Mouse (Mus musculus) embryonic stem cell, embryonic (primary cell): ENCODE results near the gene Rpl11.

ENCODE experiments used
- CTCF ChIA-PET, 4 experiments: fragments of 300-600 bp in 2 of 4; fragments of 350-600 bp in 2 of 4; sonication (Branson Sonifier 250); formaldehyde crosslinking; loops; one replicate each; lab custom pipeline; 2022; ENCODE audit warnings: inconsistent platforms in 2 of 4; lab: Charles Lee
- POLR2A ChIA-PET, 4 experiments: fragments of 300-600 bp in 2 of 4; fragments of 350-600 bp in 2 of 4; sonication (Branson Sonifier 250); formaldehyde crosslinking; loops; one replicate each; lab custom pipeline; 2022; ENCODE audit warnings: antibody characterized with exemption in 4 of 4, inconsistent platforms in 1 of 4; lab: Charles Lee

Rpl11 gene

GRCm38 (mm10) chr4:136050226-136050625 is 3.0 kb downstream of the Rpl11 start:
- POLR2A ChIA-PET: interaction anchor here (0.6 to 12.1 kb wide), 43 partner anchors 10 to 611 kb away, joined by 3 to 402 read pairs (median 5); partner anchors contain the start of genes Lypla2 (in 2 of the 4), Pithd1 (in 2 of the 4), E2f2 (in 1 of the 4) and Eloa (in 1 of the 4)
- CTCF ChIA-PET: interaction anchor here in 3 of 4 experiments (0.6 to 1.5 kb wide), 4 partner anchors 10 to 162 kb away, joined by 3 to 5 read pairs (median 3); no protein-coding TSS in a partner anchor

DNA sequence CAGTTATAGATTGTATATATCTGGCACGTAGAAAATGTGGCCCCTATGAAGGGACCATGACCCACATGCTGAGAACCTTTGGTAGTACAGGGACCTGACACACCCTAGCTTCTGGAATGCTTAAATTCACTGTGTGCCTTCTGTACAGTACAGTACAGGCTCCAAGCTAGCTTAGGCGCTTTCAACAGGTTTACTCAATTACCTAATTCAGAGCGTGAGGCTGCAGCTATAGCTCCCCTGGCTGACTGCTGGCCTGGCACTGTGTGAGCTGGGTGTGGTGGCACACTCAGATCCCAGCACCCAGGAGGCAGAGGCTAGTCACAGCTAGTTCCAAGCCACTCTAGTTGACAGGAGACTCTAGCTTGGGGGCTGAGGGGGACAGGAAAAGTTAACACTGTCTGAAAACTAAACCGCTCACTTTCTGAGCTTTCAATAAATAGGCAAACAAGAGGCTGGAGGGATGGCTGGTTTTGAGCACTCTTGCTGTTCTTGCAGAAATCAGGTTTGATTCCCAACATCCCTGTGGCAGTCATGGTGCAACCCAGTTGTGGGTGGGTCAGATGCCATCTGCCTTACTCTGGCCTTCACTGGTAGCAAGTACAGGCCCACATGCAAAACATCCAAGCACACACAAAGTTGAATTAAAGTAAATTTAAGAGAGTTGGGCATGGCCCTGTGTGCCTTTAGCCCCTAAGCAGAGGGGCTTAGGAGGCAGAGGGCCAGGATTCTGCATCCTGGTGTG is 4.8 kb downstream of the Rpl11 start:
- ChIA-PET POLR2A (interaction anchor here (0.6 to 12.1 kb wide), 57 partner anchors 9 to 514 kb away, joined by 3 to 402 read pairs (median 4); partner anchors contain the start of genes Lypla2 (in 2 of the 4), E2f2 (in 1 of the 4), Eloa (in 1 of the 4) and Fuca1 (in 1 of the 4)), CTCF (interaction anchor here in 3 of 4 experiments (0.5 to 1.5 kb wide), 3 partner anchors 8 to 240 kb away, joined by 3 to 5 read pairs (median 3); partner anchors contain the start of gene Pithd1 (in 1 of the 3))

DNA sequence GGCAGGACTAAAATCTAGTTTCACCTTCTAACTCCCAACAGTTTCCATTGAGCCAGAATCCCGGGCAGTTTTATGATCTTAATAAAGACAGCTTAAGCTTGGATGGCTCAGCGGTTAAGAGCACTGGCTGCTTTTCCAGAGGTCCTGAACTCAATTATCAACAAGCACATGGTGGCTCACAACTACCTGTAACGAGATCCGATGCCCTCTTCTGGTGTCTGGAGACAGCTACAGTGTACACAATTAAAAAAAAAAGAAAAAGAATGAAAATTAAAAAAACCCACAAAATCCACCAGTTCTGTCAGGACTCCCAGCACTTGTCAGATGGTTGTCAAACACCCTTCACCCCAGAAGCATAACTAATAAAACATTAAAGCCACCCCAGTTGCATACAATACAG is 5.6 kb downstream of the Rpl11 start:
- CTCF ChIA-PET: interaction anchor here in 3 of 4 experiments (0.5 to 1.1 kb wide), 4 partner anchors 12 to 239 kb away, joined by 3 to 5 read pairs (median 4); partner anchors contain the start of gene Pithd1 (in 1 of the 3)
- POLR2A ChIA-PET: interaction anchor here in 3 of 4 experiments (0.7 to 12.1 kb wide), 33 partner anchors 8 to 515 kb away, joined by 3 to 402 read pairs (median 4); partner anchors contain the start of genes Eloa (in 1 of the 3), Fuca1 (in 1 of the 3), Id3 (in 1 of the 3) and Lypla2 (in 1 of the 3)

DNA sequence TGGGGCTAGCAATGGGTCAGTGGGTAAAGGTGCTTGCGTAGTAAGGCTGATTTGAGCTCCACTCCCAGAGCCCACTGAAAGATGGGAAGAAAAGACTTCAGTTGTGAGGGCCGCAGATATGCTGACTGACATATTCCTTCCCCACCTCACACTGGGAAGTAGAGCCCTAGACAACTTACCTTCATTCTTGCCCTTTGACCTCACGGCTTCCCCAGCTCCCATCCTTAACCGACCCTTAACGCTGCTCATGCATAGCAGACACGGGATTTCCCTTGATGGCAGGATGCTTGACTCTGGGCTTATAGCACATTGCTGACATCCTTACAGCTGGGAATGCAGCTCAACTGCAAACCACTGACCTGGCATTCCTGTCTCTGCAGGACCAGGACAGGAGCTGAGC is 6.3 kb downstream of the Rpl11 start:
- POLR2A ChIA-PET: interaction anchor here in 3 of 4 experiments (0.6 to 12.1 kb wide), 21 partner anchors 11 to 426 kb away, joined by 3 to 402 read pairs (median 4); partner anchors contain the start of genes Eloa (in 1 of the 3) and Id3 (in 1 of the 3)
- CTCF ChIA-PET: interaction anchor here in 2 of 4 experiments (0.6 to 0.9 kb wide), 2 partner anchors 11 to 60 kb away, joined by 5 read pairs; no protein-coding TSS in a partner anchor

- POLR2A ChIA-PET: interaction anchor here in 3 of 4 experiments (0.7 to 12.1 kb wide), 7 partner anchors 7 to 58 kb away, joined by 3 to 402 read pairs (median 8); partner anchors contain the start of genes Rpl11 (in 2 of the 3), Eloa (in 1 of the 3) and Pithd1 (in 1 of the 3)
These were observed 8.1 kb downstream of the Rpl11 start for GRCm38 (mm10) chr4:136045091-136045490.

GRCm38 (mm10) chr4:136043784-136044400 is 9.3 kb downstream of the Rpl11 start:
- ChIA-PET POLR2A (interaction anchor here in 3 of 4 experiments (1.3 to 12.1 kb wide), 6 partner anchors 9 to 13 kb away, joined by 4 to 402 read pairs (median 11); partner anchors contain the start of genes Rpl11 (in 3 of the 3) and Eloa (in 1 of the 3)), CTCF (interaction anchor here in 1 of 4 experiments (0.6 kb wide), 1 partner anchor 1990 kb away, joined by 4 read pairs; no protein-coding TSS in a partner anchor)

More at GRCm38 (mm10) chr4:136045091-136045490, 8.1 kb downstream of the Rpl11 start:
- CTCF ChIA-PET: interaction anchor here in 1 of 4 experiments (0.6 to 1.1 kb wide), 5 partner anchors 9 to 330 kb away, joined by 3 to 5 read pairs (median 3); partner anchors contain the start of gene Rpl11

DNA sequence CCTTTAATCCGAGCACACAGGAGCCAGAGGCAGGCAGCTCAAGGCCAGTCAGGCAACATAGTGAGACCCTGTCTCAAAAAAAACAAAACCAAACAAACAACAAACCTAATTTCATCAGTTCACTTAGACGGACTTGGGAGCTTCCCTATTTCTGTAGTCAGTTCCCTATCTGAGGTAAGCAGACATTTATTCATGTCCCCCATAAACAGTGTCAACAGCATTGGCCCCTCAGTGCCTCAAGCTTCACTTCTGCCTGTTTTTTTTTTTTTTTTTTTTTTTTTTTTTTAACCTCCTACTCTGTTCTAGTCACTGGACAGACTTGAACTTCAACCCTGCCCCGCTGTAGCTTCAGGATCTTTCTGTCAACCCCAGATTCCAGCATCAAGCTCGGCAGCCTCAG is 18.1 kb downstream of the Rpl11 start:
- POLR2A ChIA-PET: interaction anchor here (0.6 to 23.5 kb wide), 14 partner anchors 13 to 1531 kb away, joined by 3 to 402 read pairs (median 6); partner anchors contain the start of genes Rpl11 (in 2 of the 4), Eloa (in 1 of the 4), Kdm1a (in 1 of the 4) and Pithd1 (in 1 of the 4)
- CTCF ChIA-PET: interaction anchor here (0.6 to 1.4 kb wide), 11 partner anchors 12 to 336 kb away, joined by 3 to 9 read pairs (median 4); partner anchors contain the start of genes Asap3 (in 1 of the 4), Pithd1 (in 1 of the 4) and Rpl11 (in 1 of the 4)

DNA sequence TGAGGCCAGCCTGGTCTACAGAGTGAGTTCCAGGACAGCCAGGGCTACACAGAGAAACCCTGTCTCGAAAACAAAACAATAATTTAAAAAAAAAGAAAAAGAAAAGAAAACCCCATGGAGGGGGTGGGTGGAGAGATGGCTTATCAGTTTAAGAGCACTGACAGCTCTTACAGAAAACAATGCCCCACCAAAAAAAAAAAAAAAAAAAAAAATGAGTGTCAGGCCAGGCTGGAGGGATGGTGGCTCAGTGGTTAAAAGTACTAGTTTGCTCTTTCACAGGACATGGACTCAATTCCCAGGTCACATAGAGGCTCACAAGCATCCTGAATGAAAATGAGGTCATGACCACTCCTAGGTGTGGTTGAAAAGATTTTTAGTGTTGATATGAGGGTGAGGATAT is 20.0 kb downstream of the Rpl11 start:
- POLR2A ChIA-PET: interaction anchor here in 3 of 4 experiments (0.6 to 23.5 kb wide), 5 partner anchors 15 to 62 kb away, joined by 4 to 402 read pairs (median 7); partner anchors contain the start of gene Rpl11 (in 2 of the 3)
- CTCF ChIA-PET: interaction anchor here in 2 of 4 experiments (0.6 kb wide), 2 partner anchors 24 to 1835 kb away, joined by 3 read pairs; no protein-coding TSS in a partner anchor

- CTCF ChIA-PET: interaction anchor here (0.6 to 1.7 kb wide), 14 partner anchors 8 to 587 kb away, joined by 3 to 7 read pairs (median 3); no protein-coding TSS in a partner anchor
- POLR2A ChIA-PET: interaction anchor here in 3 of 4 experiments (0.6 to 23.5 kb wide), 35 partner anchors 8 to 404 kb away, joined by 3 to 402 read pairs (median 4); partner anchors contain the start of genes Rpl11 (in 3 of the 3), Eloa (in 2 of the 3), Pithd1 (in 2 of the 3) and Fuca1 (in 1 of the 3)
These were observed 22.0 kb downstream of the Rpl11 start for GRCm38 (mm10) chr4:136030968-136031909.

- POLR2A ChIA-PET: interaction anchor here in 3 of 4 experiments (0.8 to 23.5 kb wide), 10 partner anchors 9 to 130 kb away, joined by 3 to 402 read pairs (median 4); partner anchors contain the start of genes Rpl11 (in 3 of the 3) and Pithd1 (in 1 of the 3)
These were observed 24.5 kb downstream of the Rpl11 start for GRCm38 (mm10) chr4:136028689-136029088.

GRCm38 (mm10) chr4:136028132-136028564 is 25.1 kb downstream of the Rpl11 start:
- POLR2A ChIA-PET: interaction anchor here in 3 of 4 experiments (0.7 to 23.5 kb wide), 12 partner anchors 10 to 130 kb away, joined by 3 to 402 read pairs (median 4); partner anchors contain the start of genes Rpl11 (in 3 of the 3), Lypla2 (in 1 of the 3) and Pithd1 (in 1 of the 3)
- CTCF ChIA-PET: interaction anchor here in 2 of 4 experiments (0.6 to 1.6 kb wide), 5 partner anchors 12 to 234 kb away, joined by 3 read pairs; no protein-coding TSS in a partner anchor

More at GRCm38 (mm10) chr4:136028689-136029088, 24.5 kb downstream of the Rpl11 start:
- CTCF ChIA-PET: interaction anchor here in 2 of 4 experiments (0.6 to 1.6 kb wide), 4 partner anchors 11 to 235 kb away, joined by 3 to 5 read pairs (median 3); no protein-coding TSS in a partner anchor

DNA sequence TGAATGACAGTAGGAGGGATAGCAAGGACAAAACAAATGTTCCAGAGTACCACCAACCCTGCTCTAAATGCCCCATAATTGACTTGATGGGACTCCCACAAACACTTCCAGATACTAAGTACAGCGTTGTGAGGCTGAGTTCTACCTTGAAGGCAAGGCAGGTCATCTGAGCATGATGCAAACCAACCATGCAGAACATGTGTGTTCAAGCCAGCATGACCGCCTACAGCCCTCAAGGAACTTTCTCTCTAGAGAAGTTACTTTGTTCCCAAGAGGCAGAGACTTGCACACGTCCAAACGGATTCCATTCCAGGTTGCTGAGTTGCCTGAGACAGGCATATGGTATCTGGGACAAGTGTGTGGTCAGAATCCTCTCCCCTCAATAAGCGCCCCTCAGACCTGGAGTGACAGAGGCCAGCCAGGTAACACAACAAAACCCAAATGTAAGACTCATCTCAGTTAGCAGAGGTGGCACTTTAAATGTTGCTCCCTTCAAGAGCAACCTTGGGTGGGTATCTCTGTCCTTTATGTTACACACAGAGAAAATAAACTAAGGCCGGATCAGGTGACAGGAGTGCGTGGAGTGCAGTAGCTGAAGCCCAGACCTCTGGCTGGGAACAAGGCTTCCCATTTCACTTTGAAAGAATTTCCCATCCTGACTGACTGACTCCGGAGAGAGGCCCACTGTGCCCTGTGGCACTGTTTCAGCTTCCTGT is 25.7 kb downstream of the Rpl11 start:
- ChIA-PET POLR2A (interaction anchor here in 3 of 4 experiments (0.5 to 23.5 kb wide), 9 partner anchors 10 to 173 kb away, joined by 3 to 402 read pairs (median 4); partner anchors contain the start of genes Rpl11 (in 2 of the 3), Lypla2 (in 1 of the 3) and Pithd1 (in 1 of the 3)), CTCF (interaction anchor here in 1 of 4 experiments (0.6 to 1.6 kb wide), 4 partner anchors 11 to 233 kb away, joined by 3 read pairs; no protein-coding TSS in a partner anchor)

DNA sequence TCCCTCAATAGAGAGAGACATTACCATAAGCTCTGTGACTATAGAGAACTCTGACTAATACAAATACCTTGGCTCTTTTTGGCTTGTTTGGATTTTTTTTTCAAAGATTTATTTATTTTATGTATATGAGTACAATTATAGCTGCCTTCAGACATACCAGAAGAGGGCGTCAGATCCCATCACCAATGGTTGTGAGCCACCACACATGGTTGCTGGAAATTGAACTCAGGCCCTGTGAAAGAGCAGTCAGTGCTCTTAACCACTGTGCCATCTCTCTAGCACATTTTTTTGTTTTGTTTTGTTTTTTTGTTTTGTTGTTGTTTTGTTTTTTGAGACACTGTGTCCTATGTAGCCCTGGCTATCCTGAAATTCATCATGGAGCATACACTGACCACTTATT is 27.9 kb downstream of the Rpl11 start:
- ChIA-PET POLR2A (interaction anchor here in 2 of 4 experiments (1.2 to 23.5 kb wide), 6 partner anchors 9 to 27 kb away, joined by 3 to 402 read pairs (median 4); partner anchors contain the start of gene Rpl11 (in 1 of the 2)), CTCF (interaction anchor here in 2 of 4 experiments (0.6 to 1.1 kb wide), 3 partner anchors 98 to 146 kb away, joined by 3 to 11 read pairs (median 3); no protein-coding TSS in a partner anchor)

- ChIA-PET POLR2A (interaction anchor here in 3 of 4 experiments (0.6 to 23.5 kb wide), 11 partner anchors 8 to 908 kb away, joined by 3 to 402 read pairs (median 3); partner anchors contain the start of genes Rpl11 (in 2 of the 3) and Hmgcl (in 1 of the 3)), CTCF (interaction anchor here in 2 of 4 experiments (0.6 to 0.7 kb wide), 2 partner anchors 250 to 857 kb away, joined by 3 to 7 read pairs; no protein-coding TSS in a partner anchor)
These were observed 30.3 kb downstream of the Rpl11 start for GRCm38 (mm10) chr4:136022924-136023323.
